Mouse (Mus musculus) ES-E14 (cell line): ENCODE measurements at regions not wholly inside any gene's neighbourhood (a gene's known extent, or its start where the extent isn't known, plus 50 kb on each side); places are given as distances from the start of the nearest gene placed in this dataset.

Experiments used
- HCFC1 ChIP-seq: IDR thresholded peaks from 2 replicates; pipeline ENCODE4 v1.6.1; 2012; ENCODE audit warnings: low read length, inconsistent platforms, borderline replicate concordance; ENCODE audit not compliant: insufficient read depth
- ZC3H11A ChIP-seq: IDR thresholded peaks from 2 replicates; pipeline ENCODE4 v1.6.1; 2012; ENCODE audit warnings: low read depth, mild to moderate bottlenecking, inconsistent platforms, low read length, borderline replicate concordance

- TF ChIP-seq ZC3H11A (no peak), HCFC1 (no peak)
Measured at GRCm38 (mm10) chr15:51628518-51628917, 2256.2 kb upstream of the Gm7489 start.
